Mouse (Mus musculus) heart, postnatal 36 days (tissue): ENCODE measurements around the gene Abhd8. TPM values are rescaled to one million over a fixed set of nuclear protein-coding genes. Genes with fewer than 3 reads are reported as not detected.
"Not testable (repeated sequence)": the region's sequence is repeated elsewhere in the genome, so short reads cannot be mapped to it uniquely, and the experiment has no call there.

Source experiments
- DNase-seq, 2 experiments: peaks; one replicate each; pipeline ENCODE4 v3.0.0; 2021 to 2022
- intact Hi-C: fragments of 180-260 bp; cut with DNase I; formaldehyde crosslinking; loops from one replicate; pipeline ENCODE4 v1.15.1; 2025
- total RNA-seq, 2 experiments: library from RNA; stranded (reverse); gene quantifications; 2 replicates each; pipeline ENCODE4 v1.2.3; 2021

Gene Abhd8
- total RNA-seq, 2 experiments from 2014 or later: 26.2 to 29.9 TPM

DNA sequence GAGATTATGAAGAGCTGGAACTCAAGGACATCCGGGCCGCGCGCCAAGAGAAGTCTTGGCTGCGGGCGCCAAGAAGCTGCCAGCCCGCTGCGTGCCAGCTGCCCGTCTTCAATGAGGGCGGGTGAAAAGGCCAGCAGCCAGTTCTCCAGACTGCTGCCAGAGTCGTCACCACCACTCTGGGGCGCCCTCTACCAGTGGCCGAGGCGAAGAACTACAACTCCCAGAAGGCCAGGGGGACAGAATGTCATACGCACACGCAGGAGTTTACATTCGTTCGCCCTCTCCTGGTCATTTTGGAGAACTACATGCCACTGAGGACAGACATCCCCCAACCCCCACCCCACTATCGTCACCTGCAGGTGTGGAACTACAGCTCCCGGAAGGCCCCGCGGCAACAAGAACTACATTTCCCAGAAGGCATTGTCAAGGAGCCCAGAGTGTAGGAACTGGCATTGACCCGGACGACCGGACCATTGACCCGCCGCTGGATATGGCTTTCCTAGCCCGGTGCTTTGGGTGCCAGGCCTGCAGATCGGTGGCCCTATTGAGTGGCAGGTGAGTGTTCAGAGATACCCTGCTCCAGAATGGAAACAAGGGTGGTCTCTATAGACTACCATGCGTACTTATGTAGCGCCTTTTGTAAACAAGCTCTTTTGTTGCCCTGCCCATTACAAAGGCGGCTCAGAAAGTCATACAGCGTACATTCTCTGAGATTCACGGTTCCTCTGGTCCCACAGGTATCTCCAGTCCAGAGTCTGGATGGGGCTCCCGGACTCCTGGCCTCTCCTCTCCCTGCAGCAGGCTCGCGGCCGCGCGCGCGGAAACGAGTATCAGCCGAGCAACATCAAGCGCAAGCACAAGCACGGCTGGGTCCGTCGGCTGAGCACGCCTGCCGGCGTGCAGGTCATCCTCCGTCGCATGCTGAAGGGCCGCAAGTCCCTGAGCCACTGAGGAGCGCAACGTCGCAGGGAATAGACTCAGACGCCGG, 1.4 kb upstream of the Abhd8 start, which contains the start of gene Mrpl34:
Mrpl34 (plus strand) TSS at position 447 of the 988 bp plus-strand sequence.
- DNase-seq: peak; percentile 95 to 97
- intact Hi-C loops: loop anchor here (5.0 kb wide), 1 partner anchor 98 kb away; the partner anchor contains the start of gene Use1

DNA sequence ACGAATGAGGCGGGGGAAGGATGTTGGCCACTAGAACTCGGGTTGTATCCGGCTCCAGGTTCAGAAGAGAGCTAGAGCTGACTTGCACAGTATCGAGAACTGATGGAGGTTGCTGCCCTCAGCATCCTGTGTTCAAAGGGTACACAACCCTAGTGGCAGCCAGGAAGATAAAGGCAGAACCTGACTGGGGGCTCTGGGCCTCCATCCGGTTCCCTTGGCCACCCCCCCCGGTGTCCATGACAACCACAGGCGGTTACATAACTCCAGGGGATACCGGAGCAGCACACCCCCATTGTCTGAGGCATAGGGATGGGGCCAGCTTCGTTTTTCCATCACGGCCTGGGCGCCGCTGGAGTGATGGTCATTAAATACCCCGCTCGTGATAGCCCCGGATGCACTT, 669 bp downstream of the Abhd8 start:
- peak in 1 of 2 experiments; percentile 39 for DNase-seq
- intact Hi-C loops: loop anchor here (2.0 to 5.0 kb wide), 2 partner anchors 20 to 95 kb away; partner anchors contain the start of gene Use1

DNA sequence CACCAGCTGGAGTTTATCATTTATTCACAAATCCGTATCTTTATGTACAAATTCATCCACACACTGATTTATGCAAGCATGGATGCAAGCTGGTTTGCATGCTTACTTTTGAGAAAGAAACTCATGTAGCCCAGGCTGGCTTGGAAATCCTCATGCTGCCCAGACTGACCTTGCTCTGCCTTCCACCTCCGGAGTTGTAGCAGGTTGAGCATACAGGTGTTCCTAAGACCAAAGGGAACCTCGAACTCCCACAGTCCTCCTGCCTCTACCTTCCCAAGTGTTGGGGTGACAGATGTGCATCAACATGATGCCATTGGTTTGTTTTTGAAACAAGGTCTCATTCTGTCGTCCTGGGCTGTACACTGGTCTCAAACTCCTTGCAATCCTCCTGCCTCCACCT, 1.3 kb downstream of the Abhd8 start:
- intact Hi-C loops: loop anchor here (2.0 to 5.0 kb wide), 2 partner anchors 19 to 95 kb away; partner anchors contain the start of gene Use1

DNA sequence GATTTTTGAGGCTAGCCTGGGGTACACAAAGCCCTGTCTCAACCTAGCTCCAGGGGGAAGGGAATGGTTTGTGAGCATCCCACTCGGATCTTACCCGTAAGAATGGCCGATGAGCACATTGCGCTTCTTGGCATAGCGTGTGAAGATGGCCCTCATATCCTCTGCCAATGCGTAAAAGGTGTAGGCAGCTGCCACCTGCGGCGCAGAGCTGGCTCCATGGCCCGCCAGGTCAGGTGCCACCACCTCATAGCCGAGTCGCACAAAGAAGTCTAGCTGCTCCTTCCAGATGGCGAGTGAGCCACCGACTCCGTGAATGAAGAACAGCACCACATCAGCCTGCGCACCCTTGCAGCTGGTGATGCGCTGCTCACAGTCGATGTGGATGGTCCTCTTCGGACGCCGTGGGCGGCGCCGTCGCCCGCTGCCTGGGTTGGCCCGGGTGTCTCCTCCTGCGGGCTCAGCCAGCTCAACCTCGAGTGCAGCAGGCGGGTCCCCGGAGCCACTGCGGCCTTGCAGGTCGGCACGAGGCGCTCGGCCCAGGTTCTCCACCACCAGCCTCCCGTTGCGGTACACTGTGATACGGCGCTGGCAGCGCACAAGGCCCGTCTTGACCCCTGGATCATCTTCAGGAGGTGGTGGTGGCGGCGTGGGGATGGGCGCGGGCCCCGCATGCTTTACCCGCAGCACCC, 2.2 kb downstream of the Abhd8 start:
- no peak for DNase-seq

More for the DNA sequence above, 1.3 kb downstream of the Abhd8 start:
- DNase-seq: no peak

DNA sequence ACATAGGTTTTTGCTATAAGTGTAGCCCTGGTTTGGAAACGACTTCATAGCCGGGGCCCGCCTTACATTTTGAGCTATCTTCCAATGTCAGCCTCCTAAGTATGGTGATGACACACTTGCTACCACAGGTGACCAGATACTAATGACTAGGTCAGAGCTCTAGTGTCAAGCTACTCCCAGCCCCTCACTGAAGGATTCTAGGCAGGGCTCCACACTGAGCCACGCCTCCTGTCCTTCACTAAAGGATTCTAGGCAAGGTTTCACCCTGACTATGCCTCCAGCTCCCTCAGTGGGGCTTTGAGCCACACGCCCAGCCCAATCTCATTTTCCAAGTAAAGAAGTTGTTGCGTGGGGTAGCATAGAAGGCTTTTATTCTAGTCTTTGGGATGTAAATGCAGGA, 2.7 kb downstream of the Abhd8 start:
- intact Hi-C loops: loop anchor here (5.0 kb wide), 1 partner anchor 93 kb away; the partner anchor contains the start of gene Use1
- no peak for DNase-seq

More for the DNA sequence above, 2.2 kb downstream of the Abhd8 start:
- intact Hi-C loops: loop anchor here (5.0 kb wide), 1 partner anchor 94 kb away; the partner anchor contains the start of gene Use1

DNA sequence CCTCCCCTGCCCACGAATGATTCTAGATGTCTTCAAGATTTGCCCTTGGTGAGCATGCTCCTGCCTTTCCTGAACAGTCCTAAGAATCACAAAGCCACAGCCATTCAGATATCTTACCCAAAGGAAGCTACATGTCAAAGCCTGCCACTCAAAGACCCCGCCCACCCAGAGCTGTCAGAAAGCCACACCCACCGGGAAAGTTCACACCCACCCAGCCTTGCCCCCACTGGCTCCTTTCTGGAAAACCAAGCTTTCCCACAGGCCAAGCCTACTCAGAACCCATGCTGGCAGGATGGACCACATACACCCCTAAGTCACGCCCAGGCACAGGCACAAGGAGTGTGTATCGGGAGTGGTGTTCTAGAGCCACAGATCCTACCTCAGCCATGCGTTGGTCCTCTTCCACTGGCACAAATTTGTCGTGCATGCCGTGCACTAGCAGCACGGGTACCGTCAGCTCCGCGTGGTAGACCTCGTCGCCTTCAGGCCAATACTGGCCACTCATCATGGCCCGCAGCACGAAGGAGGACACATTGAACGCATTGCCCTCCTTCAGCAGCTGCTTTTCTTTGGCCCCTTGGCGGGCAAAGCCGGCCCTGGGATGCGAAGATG, 5.7 kb downstream of the Abhd8 start:
- intact Hi-C loops: no loop called here
- DNase-seq: no peak

DNA sequence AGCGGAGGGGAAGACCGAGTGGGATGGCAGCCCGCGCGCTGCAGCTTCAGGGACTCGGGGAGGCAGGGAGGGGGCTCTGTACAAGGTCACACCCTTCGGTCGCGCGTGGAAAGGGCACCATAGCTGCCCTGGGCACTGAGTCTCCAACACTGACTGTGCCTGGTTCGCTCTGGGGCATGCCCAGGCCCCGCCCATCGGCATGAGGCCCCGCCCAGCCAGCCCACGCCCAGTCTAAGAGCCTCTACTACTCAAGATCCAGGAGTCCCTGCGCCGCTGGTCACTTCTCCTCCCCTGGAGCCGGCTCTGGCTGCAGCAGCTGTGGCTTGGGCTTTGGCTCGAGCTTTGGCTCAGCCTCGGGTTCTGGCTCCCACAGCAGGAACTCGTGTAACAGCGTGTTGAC, 6.5 kb downstream of the Abhd8 start:
- intact Hi-C loops: no loop called here
- no peak for DNase-seq

DNA sequence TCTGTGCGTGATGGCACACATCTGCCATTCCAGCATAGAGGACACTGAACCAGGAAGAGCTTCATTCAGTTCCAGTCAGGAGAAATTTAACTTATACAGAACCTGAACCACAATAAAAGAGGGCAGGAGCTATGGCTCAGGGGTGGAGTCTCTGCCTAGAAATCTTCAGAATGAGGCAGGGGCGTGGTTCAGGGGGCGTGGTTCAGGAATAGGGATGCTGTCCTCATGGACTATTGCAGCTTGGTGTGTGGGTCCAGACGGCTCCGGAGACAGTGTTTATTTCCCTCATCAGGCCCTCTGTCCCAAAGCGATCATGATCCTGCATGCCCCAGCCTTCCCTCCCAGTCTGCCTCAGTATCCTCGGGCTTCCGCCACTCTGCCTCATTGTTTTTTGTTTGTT, 8.8 kb downstream of the Abhd8 start:
- intact Hi-C loops: no loop called here
- no peak for DNase-seq

DNA sequence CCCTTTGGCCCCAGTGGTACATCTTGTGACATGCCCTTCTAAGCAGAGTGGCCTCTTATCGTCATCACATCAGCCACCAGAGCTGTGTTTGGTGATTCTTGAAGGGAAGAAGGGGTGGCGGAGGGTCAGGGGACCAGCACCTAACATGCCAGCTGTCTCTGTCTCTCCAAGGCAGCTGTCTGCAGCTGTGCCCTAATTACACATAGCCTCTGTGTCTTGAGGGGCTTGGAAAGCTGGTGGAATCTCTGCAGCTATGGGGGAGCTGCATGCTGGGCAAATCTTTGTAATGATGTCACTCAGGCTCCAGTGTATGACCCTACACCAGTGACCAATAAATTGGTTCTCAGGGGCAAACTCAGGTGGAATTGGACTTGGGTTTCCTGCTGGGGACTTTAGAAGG, 10.8 kb downstream of the Abhd8 start:
- DNase-seq: no peak
- intact Hi-C loops: no loop called here

DNA sequence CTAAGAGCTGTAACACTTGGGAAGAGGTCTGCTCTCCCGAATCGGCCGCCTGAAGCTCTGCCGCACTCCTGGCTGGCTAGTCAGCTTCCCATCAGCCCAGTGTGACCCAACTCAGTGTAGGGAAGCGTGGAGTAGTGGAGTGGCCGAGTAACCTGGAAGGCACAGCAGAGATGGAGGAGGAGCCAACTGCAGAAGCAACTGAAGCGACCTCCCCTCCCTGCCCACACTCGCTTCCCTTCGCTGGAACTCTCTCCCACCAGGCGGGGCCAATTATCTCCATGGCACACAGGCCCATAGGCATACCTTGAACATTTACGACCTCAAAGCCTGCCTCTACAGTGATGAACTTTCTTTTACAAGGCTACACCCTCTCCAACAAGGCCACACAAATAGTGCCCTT, 11.7 kb downstream of the Abhd8 start:
- intact Hi-C loops: no loop called here
- no peak for DNase-seq

DNA sequence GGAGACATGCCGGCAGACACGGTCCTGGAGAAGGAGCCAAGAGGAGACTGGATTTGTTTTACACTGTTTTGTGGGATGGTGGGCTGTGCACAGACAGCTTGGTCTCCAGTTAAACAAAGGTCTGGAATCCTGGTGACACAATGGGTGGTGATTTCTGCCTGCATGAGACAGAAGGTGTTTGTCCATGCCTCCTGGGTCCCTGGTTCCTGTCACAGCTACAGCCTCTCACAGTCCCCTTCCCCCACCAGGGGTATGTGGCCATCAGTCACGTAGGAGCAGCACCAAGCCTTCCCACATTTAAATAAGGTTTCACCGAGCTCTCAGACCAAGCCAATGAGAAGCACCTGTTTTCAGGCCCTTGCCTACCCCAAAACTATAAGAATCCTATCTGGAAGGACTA, 12.1 kb downstream of the Abhd8 start:
- intact Hi-C loops: no loop called here

DNA sequence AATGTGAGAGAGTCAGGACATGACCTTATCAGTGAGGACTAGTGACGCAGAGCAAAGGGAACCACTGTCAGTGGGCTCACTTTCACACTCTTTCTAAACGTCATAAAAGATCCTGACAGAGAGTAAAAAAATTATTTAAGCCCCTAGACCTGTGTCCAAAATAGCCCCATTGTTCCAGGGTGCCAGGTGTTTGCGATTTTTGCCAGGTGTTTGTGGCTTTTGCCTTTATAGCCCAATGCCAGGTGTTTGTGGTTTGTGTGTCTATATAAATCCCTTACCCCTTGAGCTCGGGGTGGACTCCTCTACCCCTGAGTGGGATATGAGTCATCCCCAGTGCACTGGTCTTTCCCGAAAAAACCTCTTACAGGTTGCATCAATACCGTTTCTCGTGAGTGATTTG, 18.4 kb downstream of the Abhd8 start:
- intact Hi-C loops: no loop called here
- no peak for DNase-seq

More for the DNA sequence above, 12.1 kb downstream of the Abhd8 start:
- DNase-seq: no peak

DNA sequence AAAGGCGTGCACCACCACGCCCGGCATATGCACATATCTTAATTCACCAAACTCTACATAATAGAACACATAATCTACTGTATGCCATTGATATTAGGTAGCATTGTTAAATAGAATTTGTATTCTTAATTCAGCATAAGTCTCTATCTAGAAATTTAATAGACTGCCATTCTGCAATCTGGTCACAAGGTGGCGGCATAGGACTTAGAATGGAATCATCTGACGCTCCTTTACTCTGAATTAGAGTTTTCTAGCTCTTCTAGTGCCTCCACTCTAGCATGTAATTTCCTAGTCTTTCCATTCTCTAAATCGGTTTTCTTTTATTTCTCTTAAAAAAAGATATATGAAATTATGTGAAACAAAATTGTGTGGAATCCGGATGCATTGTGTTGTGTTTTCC, 22.1 kb downstream of the Abhd8 start:
- peak; percentile 62 to 63 for DNase-seq
- intact Hi-C loops: loop anchor here (1.0 to 5.0 kb wide), 4 partner anchors 80 to 291 kb away; partner anchors contain the start of gene Fam129c

DNA sequence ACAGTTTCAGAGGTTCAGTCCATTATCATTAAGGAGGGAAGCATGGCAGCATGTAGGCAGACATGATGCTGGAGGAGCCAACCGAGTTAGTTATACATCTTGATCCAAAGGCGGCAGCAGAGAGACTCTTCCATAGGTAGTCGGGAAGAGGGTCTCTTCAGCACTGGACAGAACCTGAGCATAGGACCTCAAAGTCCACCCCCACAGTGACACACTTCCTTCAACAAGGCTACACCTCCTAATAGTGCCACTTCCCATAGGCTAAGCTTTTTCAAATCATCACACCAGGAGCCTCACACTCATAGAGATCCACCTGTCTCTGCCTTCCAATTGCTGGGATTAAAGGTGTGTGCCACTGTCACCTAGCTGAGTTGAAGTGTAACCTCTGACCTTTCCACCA, 26.4 kb downstream of the Abhd8 start:
- no peak for DNase-seq
- intact Hi-C loops: no loop called here

DNA sequence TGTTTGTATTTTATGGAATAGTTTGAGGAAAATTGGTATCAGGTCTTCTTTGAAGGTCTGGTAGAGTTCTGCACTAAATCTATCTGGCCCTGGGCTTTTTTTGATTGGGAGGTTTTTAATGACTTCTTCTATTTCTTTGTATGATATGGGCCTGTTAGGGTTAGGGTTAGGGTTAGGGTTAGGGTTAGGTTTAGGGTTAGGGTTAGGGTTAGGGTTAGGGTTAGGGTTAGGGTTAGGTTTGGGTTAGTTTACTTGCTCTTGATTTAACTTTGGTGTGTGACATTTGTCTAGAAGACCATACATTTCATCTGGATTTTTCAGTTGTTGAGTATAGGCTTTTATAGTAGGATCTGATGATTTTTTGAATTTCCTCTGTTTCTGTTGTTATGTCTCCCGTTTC, 30.5 kb downstream of the Abhd8 start:
- DNase-seq, intact Hi-C loops: not testable (repeated sequence)

DNA sequence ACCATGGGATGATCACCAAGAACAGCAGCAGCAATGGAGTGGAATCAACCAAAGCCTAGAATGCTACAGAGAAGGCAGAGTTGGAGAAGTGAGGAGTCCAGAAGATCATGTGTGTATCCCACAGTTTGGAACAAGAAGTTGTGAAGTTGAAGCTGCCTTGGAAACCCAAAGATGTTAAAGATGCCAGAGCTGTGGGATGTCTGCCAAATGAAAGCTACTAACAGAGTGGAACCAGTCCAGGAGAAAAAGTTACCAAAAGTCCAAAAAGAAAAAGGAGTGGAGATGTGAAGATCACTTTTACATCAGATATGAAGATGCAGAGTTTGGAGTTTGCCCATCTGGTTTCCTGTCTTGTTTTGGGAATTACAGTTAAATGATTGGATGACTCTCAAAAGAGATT, 41.3 kb downstream of the Abhd8 start:
- intact Hi-C loops: no loop called here
- no peak for DNase-seq

DNA sequence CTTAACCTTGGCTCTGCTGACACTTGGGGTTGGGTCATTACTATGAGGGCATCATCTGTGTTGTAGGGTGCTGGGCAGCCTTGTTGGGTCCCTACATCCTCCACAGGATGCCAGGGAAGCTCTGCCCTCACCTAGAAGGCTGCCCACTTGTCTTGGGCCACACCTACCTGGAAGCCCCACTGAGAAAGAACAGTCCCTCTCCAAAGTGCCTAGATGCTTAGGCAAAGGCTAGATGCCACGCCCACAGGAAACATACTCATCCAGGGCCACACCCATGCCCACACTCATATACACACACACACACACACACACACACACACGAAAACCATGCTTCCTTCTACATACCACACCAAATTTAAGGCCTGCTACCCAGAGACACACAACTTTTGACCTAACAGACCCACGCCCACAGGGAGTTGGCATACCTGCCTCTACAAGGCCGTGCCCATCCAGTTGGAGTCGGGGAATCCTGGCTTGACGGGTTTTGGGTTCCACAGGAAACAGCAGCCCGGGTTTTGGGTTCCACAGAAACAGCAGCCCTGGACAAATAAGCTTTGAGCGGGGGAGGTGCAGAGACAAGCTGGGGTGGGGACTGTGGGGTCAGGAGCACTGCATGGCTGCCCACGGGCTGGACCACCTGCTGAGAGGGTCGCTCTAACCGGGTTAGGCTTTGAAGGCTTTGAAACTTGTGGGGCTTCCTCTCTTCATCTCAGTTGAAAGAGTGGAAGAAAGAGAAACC, 51.8 kb downstream of the Abhd8 start:
- intact Hi-C loops: loop anchor here (5.0 kb wide), 1 partner anchor 1116 kb away; no protein-coding TSS in a partner anchor
- no peak for DNase-seq

DNA sequence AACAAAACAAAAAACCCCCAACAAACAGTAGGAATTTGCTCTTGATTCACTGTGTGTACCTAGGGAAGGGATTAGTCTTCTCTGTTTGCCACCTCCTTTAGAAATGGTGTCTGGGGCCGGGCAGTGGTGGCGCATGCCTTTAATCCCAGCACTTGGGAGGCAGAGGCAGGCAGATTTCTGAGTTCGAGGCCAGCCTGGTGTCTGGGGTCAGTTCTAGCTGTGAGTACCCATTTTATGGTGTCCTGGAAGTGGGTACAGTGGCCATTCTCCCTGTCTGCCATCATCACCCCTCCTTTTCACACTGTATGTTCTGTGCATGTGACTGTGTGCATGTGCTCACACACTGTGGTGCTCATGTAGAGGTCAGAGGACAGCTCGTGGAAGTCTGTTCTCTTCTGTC, 55.2 kb downstream of the Abhd8 start:
- intact Hi-C loops: no loop called here
- no peak for DNase-seq

DNA sequence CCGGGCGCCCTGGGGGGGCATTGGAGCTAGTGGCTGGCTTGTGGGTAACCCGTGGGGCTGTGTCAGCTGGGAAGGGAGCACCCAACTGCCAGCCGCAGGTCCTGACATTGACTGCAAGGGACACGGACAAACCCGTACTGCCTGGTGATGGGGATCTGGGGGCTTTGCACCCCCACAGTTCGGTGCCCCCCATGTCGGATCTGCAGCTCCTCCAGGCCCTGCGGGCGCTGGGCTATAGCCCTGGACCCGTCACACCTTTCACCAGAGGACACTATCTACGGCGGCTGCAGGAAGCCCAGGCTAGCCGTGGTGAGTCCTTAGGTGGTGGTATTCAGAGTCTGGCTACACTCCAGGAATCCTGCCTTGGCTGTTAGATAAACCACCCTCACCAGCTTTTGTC, 56.0 kb downstream of the Abhd8 start:
- intact Hi-C loops: loop anchor here (2.0 kb wide), 1 partner anchor 67 kb away; no protein-coding TSS in a partner anchor
- no peak for DNase-seq
